Mouse (Mus musculus) heart, postnatal 4 days (tissue): ENCODE results near the gene Actl10. TPM values are rescaled to one million over a fixed set of nuclear protein-coding genes. Genes with fewer than 3 reads are reported as not detected.
A peak's percentile ranks its signal among the peaks of the same experiment; 100 is the strongest.

Experiments used
- DNase-seq: peaks from one replicate; pipeline ENCODE4 v3.0.0; 2021
- total RNA-seq, 2 experiments: library from RNA; stranded (reverse); gene quantifications; 2 replicates each; pipeline ENCODE4 v1.2.3; 2021

Actl10 gene
- total RNA-seq, 2 experiments from 2014 or later: 0.17 TPM; not detected in 1

GRCm38 (mm10) chr2:154551927-154552326 is 351 bp downstream of the Actl10 start:
- peak; percentile 31 for DNase-seq

GRCm38 (mm10) chr2:154552424-154552907 is 890 bp downstream of the Actl10 start:
- DNase-seq: peak; percentile 76

- DNase-seq: no peak
These were observed 3.7 kb downstream of the Actl10 start for GRCm38 (mm10) chr2:154555235-154555634.

GRCm38 (mm10) chr2:154557184-154557832 is 5.7 kb downstream of the Actl10 start:
- DNase-seq: peak; percentile 42

GRCm38 (mm10) chr2:154558264-154559039 is 6.9 kb downstream of the Actl10 start, which contains the start of gene Necab3:
TSS of gene Necab3 (minus strand) at chr2:154558890.
- peak; percentile 45 for DNase-seq

- no peak for DNase-seq
These were observed 12.1 kb downstream of the Actl10 start for GRCm38 (mm10) chr2:154563612-154564170.

GRCm38 (mm10) chr2:154565562-154565961 is 14.0 kb downstream of the Actl10 start:
- no peak for DNase-seq

GRCm38 (mm10) chr2:154566641-154567040 is 15.1 kb downstream of the Actl10 start:
- DNase-seq: no peak

- DNase-seq: no peak
These were observed 16.2 kb downstream of the Actl10 start for GRCm38 (mm10) chr2:154567766-154568165.

- DNase-seq: peak; percentile 65
These were observed 16.9 kb downstream of the Actl10 start for GRCm38 (mm10) chr2:154568329-154569070.

GRCm38 (mm10) chr2:154569071-154569748 is 17.6 kb downstream of the Actl10 start:
- DNase-seq: peak; percentile 71

- peak; percentile 97 for DNase-seq
These were observed 18.3 kb downstream of the Actl10 start, which contains the start of gene E2f1 for GRCm38 (mm10) chr2:154569836-154570286. TSS of gene E2f1 (minus strand) at chr2:154569892.

GRCm38 (mm10) chr2:154570666-154571065 is 19.1 kb downstream of the Actl10 start:
- no peak for DNase-seq

- no peak for DNase-seq
These were observed 19.7 kb downstream of the Actl10 start for GRCm38 (mm10) chr2:154571266-154571665.

GRCm38 (mm10) chr2:154571976-154572375 is 20.4 kb downstream of the Actl10 start:
- DNase-seq: no peak

GRCm38 (mm10) chr2:154572996-154573395 is 21.4 kb downstream of the Actl10 start:
- DNase-seq: no peak

- DNase-seq: no peak
These were observed 22.7 kb downstream of the Actl10 start for GRCm38 (mm10) chr2:154574271-154574670.

GRCm38 (mm10) chr2:154576876-154577743 is 25.5 kb downstream of the Actl10 start:
- no peak for DNase-seq

- DNase-seq: no peak
These were observed 26.1 kb downstream of the Actl10 start for GRCm38 (mm10) chr2:154577744-154578067.

GRCm38 (mm10) chr2:154580586-154580985 is 29.0 kb downstream of the Actl10 start:
- peak; percentile 52 for DNase-seq

GRCm38 (mm10) chr2:154581421-154581820 is 29.8 kb downstream of the Actl10 start:
- no peak for DNase-seq
